Mouse (Mus musculus): Measurements from ENCODE around the gene Retsat. TPM values are rescaled to one million over a fixed set of nuclear protein-coding genes. Genes with fewer than 3 reads are reported as not detected.
A peak's percentile ranks its signal among the peaks of the same experiment; 100 is the strongest.

The Retsat gene
- polyA plus RNA-seq, 1 experiment from 2014 or later: 26.0 TPM

GRCm38 (mm10) chr6:72636940-72637339 lies 38.7 kb downstream of the Retsat start:
- H3K36me3 ChIP-seq (ENCODE audit: control insufficient read depth, insufficient read depth, low read length): peaks cover under 1% of the 10 kb centered on the region; the same call in 1 of the 2 replicates
- ATAC-seq (replicated peaks; ENCODE audit: low FRiP score) (no peak), DNase-seq (ENCODE audit: low spot score) (no peak)
- 79% methylated on average over 3 of the region's 3 CpGs for WGBS
- H3K4me1 ChIP-seq (replicated peaks; ENCODE audit: control insufficient read depth, insufficient read depth, low read length): peaks cover 9% of the 10 kb centered on the region; the same call in 1 of the 2 replicates
- H3K27me3 ChIP-seq (replicated peaks; ENCODE audit: control insufficient read depth, insufficient read depth, low read length): no peaks in the 10 kb centered on the region
- H3K4me3 ChIP-seq (ENCODE audit: low read depth, low read length): no peak overlapping the region
- no peaks in the 10 kb centered on the region for H3K9me3 ChIP-seq (ENCODE audit: control insufficient read depth, low read length)
- H3K27ac ChIP-seq (ENCODE audit: low read depth, low read length): no peak overlapping the region
- H3K4me2 ChIP-seq: no peak overlapping the region
- H3K9ac ChIP-seq (ENCODE audit: low read depth, low read length): no peak overlapping the region

- no peak overlapping the region for H3K4me3 ChIP-seq (ENCODE audit: low read depth, low read length)
- H3K36me3 ChIP-seq (ENCODE audit: control insufficient read depth, insufficient read depth, low read length): no peaks in the 10 kb centered on the region
- H3K9me3 ChIP-seq (ENCODE audit: control insufficient read depth, low read length): no peaks in the 10 kb centered on the region
- DNase-seq (ENCODE audit: low spot score) (no peak), ATAC-seq (replicated peaks; ENCODE audit: low FRiP score) (no peak)
- H3K4me1 ChIP-seq (replicated peaks; ENCODE audit: control insufficient read depth, insufficient read depth, low read length): peaks cover under 1% of the 10 kb centered on the region; the same call in 1 of the 2 replicates
- H3K9ac ChIP-seq (ENCODE audit: low read depth, low read length): no peak overlapping the region
- no peak overlapping the region for H3K4me2 ChIP-seq
- H3K27ac ChIP-seq (ENCODE audit: low read depth, low read length): no peak overlapping the region
- no peaks in the 10 kb centered on the region for H3K27me3 ChIP-seq (replicated peaks; ENCODE audit: control insufficient read depth, insufficient read depth, low read length)
- WGBS: 71% methylated on average over 18 of the region's 18 CpGs
Measured at GRCm38 (mm10) chr6:72641218-72641954, 43.1 kb downstream of the Retsat start.

- DNase-seq (ENCODE audit: low spot score) (no peak), ATAC-seq (replicated peaks; ENCODE audit: low FRiP score) (no peak)
- Histone ChIP-seq H3K4me2 (no peak overlapping the region), H3K4me3 (ENCODE audit: low read depth, low read length) (no peak overlapping the region), H3K27me3 (replicated peaks; ENCODE audit: control insufficient read depth, insufficient read depth, low read length) (no peaks in the 10 kb centered on the region), H3K9me3 (ENCODE audit: control insufficient read depth, low read length) (no peaks in the 10 kb centered on the region), H3K36me3 (ENCODE audit: control insufficient read depth, insufficient read depth, low read length) (no peaks in the 10 kb centered on the region), H3K4me1 (replicated peaks; ENCODE audit: control insufficient read depth, insufficient read depth, low read length) (no peaks in the 10 kb centered on the region), H3K27ac (ENCODE audit: low read depth, low read length) (no peak overlapping the region), H3K9ac (ENCODE audit: low read depth, low read length) (no peak overlapping the region)
- WGBS: 67% methylated on average over 4 of the region's 4 CpGs
Measured at GRCm38 (mm10) chr6:72644576-72644975, 46.3 kb downstream of the Retsat start.

- Histone ChIP-seq H3K9ac (ENCODE audit: low read depth, low read length) (no peak overlapping the region), H3K27ac (ENCODE audit: low read depth, low read length) (no peak overlapping the region), H3K27me3 (replicated peaks; ENCODE audit: control insufficient read depth, insufficient read depth, low read length) (no peaks in the 10 kb centered on the region), H3K36me3 (ENCODE audit: control insufficient read depth, insufficient read depth, low read length) (no peaks in the 10 kb centered on the region), H3K4me3 (ENCODE audit: low read depth, low read length) (no peak overlapping the region), H3K4me2 (no peak overlapping the region), H3K9me3 (ENCODE audit: control insufficient read depth, low read length) (no peaks in the 10 kb centered on the region), H3K4me1 (replicated peaks; ENCODE audit: control insufficient read depth, insufficient read depth, low read length) (no peaks in the 10 kb centered on the region)
- DNase-seq (ENCODE audit: low spot score) (no peak), ATAC-seq (replicated peaks; ENCODE audit: low FRiP score) (no peak)
- WGBS: 78% methylated on average over 7 of the region's 7 CpGs
Measured at GRCm38 (mm10) chr6:72645364-72645763, 47.1 kb downstream of the Retsat start.

GRCm38 (mm10) chr6:72647383-72647820 lies 49.1 kb downstream of the Retsat start:
- no peak overlapping the region for H3K4me2 ChIP-seq
- H3K9ac ChIP-seq (ENCODE audit: low read depth, low read length): no peak overlapping the region
- no peak overlapping the region for H3K4me3 ChIP-seq (ENCODE audit: low read depth, low read length)
- H3K36me3 ChIP-seq (ENCODE audit: control insufficient read depth, insufficient read depth, low read length): no peaks in the 10 kb centered on the region
- no peaks in the 10 kb centered on the region for H3K4me1 ChIP-seq (replicated peaks; ENCODE audit: control insufficient read depth, insufficient read depth, low read length)
- H3K27ac ChIP-seq (ENCODE audit: low read depth, low read length): no peak overlapping the region
- DNase-seq (ENCODE audit: low spot score) (no peak), ATAC-seq (replicated peaks; ENCODE audit: low FRiP score) (0 out of 2 replicates have a peak, but pooled peaks have one; percentile 12)
- 52% methylated on average over 10 of the region's 10 CpGs for WGBS
- no peaks in the 10 kb centered on the region for H3K27me3 ChIP-seq (replicated peaks; ENCODE audit: control insufficient read depth, insufficient read depth, low read length)
- no peaks in the 10 kb centered on the region for H3K9me3 ChIP-seq (ENCODE audit: control insufficient read depth, low read length)

- H3K9ac ChIP-seq (ENCODE audit: low read depth, low read length): no peak overlapping the region
- H3K27ac ChIP-seq (ENCODE audit: low read depth, low read length): no peak overlapping the region
- H3K4me1 ChIP-seq (replicated peaks; ENCODE audit: control insufficient read depth, insufficient read depth, low read length): no peaks in the 10 kb centered on the region
- DNase-seq (ENCODE audit: low spot score) (no peak), ATAC-seq (replicated peaks; ENCODE audit: low FRiP score) (no peak)
- no peaks in the 10 kb centered on the region for H3K9me3 ChIP-seq (ENCODE audit: control insufficient read depth, low read length)
- WGBS: 73% methylated on average over 12 of the region's 12 CpGs
- H3K4me3 ChIP-seq (ENCODE audit: low read depth, low read length): no peak overlapping the region
- H3K27me3 ChIP-seq (replicated peaks; ENCODE audit: control insufficient read depth, insufficient read depth, low read length): no peaks in the 10 kb centered on the region
- no peaks in the 10 kb centered on the region for H3K36me3 ChIP-seq (ENCODE audit: control insufficient read depth, insufficient read depth, low read length)
- H3K4me2 ChIP-seq: no peak overlapping the region
Measured at GRCm38 (mm10) chr6:72648002-72648595, 49.8 kb downstream of the Retsat start.

GRCm38 (mm10) chr6:72650338-72650851 lies 52.1 kb downstream of the Retsat start:
- H3K27me3 ChIP-seq (replicated peaks; ENCODE audit: control insufficient read depth, insufficient read depth, low read length): no peaks in the 10 kb centered on the region
- no peaks in the 10 kb centered on the region for H3K36me3 ChIP-seq (ENCODE audit: control insufficient read depth, insufficient read depth, low read length)
- no peak for DNase-seq (ENCODE audit: low spot score)
- H3K9me3 ChIP-seq (ENCODE audit: control insufficient read depth, low read length): no peaks in the 10 kb centered on the region
- peaks cover 3% of the 10 kb centered on the region; the same call in 1 of the 2 replicates for H3K4me1 ChIP-seq (replicated peaks; ENCODE audit: control insufficient read depth, insufficient read depth, low read length)
- no peak overlapping the region for H3K27ac ChIP-seq (ENCODE audit: low read depth, low read length)
- no peak overlapping the region for H3K4me2 ChIP-seq
- no peak for ATAC-seq (replicated peaks; ENCODE audit: low FRiP score)
- 75% methylated on average over 10 of the region's 10 CpGs for WGBS
- H3K4me3 ChIP-seq (ENCODE audit: low read depth, low read length): no peak overlapping the region
- H3K9ac ChIP-seq (ENCODE audit: low read depth, low read length): no peak overlapping the region

- Histone ChIP-seq H3K27me3 (replicated peaks; ENCODE audit: control insufficient read depth, insufficient read depth, low read length) (no peaks in the 10 kb centered on the region), H3K27ac (ENCODE audit: low read depth, low read length) (no peak overlapping the region), H3K4me1 (replicated peaks; ENCODE audit: control insufficient read depth, insufficient read depth, low read length) (peaks cover 12% of the 10 kb centered on the region; the same call in 1 of the 2 replicates), H3K9me3 (ENCODE audit: control insufficient read depth, low read length) (no peaks in the 10 kb centered on the region), H3K9ac (ENCODE audit: low read depth, low read length) (no peak overlapping the region), H3K4me2 (no peak overlapping the region), H3K4me3 (ENCODE audit: low read depth, low read length) (no peak overlapping the region), H3K36me3 (ENCODE audit: control insufficient read depth, insufficient read depth, low read length) (no peaks in the 10 kb centered on the region)
- DNase-seq (ENCODE audit: low spot score) (no peak), ATAC-seq (replicated peaks; ENCODE audit: low FRiP score) (no peak)
- 81% methylated on average over 7 of the region's 7 CpGs for WGBS
Measured at GRCm38 (mm10) chr6:72653419-72653818, 55.1 kb downstream of the Retsat start.
